Mouse (Mus musculus) gastrocnemius, postnatal 10 days (tissue): ENCODE results near the gene Sav1. TPM values are rescaled to one million over a fixed set of nuclear protein-coding genes. Genes with fewer than 3 reads are reported as not detected.

Experiments used
- DNase-seq: peaks from one replicate; pipeline ENCODE4 v3.0.0; 2021; ENCODE audit warnings: mixed read lengths
- long read RNA-seq, 2 experiments: library from polyadenylated mRNA; stranded (forward); transcript quantifications; one replicate each; pipeline ENCODE4 v2.0.0; 2021
- total RNA-seq, 2 experiments: library from RNA; stranded (reverse); gene quantifications; 2 replicates each; pipeline ENCODE4 v1.2.3; 2021

The Sav1 gene
- 10 to 100 TPM; 36.0 to 48.8 TPM for total RNA-seq
- long read RNA-seq, experiment 1, transcript Sav1-201 (5 exons, 2,524 nt): major isoform, 30 of 36 reads
- long read RNA-seq, experiment 1, partial matches to known transcripts: 1 of 36 reads
- long read RNA-seq, experiment 1, other reads (novel, unspliced or antisense): 3 of 36 reads
- long read RNA-seq, experiment 2, transcript Sav1-201 (5 exons, 2,524 nt): major isoform, 18 of 20 reads
- long read RNA-seq, experiment 2, partial matches to known transcripts: 1 of 20 reads
- long read RNA-seq, experiment 2, other reads (novel, unspliced or antisense): 1 of 20 reads

DNA sequence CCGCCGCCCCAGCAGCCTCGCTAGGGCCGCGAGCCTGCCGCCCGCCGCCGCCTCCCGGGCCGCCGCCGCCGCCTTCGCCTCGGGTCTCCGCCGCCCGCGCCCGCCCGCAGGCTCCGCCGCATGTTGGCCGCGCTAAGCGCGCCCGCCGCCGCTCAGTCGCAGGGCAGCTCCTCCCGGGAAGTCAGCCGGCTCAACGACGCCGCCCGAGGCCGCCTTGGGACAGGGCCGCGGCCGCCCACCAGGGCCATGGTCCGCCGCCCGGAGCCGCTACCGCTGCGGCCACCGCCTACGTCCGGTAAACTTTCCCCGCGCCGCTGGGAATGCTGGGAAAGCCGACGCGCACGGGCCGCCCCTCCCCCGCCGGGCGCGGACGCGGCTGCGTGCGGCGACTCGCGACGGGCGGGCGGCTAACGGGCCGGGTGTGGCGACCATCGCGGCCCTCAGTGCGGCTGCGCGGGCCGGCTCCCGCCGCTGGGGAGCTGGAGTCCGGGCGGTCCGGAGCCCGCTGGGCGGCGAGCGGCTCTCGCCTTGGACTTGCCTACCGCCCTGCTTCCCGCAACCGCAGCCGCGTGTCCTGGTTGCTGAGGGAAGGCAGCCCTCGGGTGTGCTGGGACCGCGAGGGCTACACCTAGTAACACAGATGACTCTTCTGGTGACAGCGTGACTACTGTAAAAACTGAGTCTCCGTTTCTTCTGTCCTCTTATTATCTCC lies at the start of gene Sav1:
TSS of gene Sav1 (minus strand) at position 217 of the 712 bp plus-strand sequence.
- peak; percentile 92 for DNase-seq

DNA sequence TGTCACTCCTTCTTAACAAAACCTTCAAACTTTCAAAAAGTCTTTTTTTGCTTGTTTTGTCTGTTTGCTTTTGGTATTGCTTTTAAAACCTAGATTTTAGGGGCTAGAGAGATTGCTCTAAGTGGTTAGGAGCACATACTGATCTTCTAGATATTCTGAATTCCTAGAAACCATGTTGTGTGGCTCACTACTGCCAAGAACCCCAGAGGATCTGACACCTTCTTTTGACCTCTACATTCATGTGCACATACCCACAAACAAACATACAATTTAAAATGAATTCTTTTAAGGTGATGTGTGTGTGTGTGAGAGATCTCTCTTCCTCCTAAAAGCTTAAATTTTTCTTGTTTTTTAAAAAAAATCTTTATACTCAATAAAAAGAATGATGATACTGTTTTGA lies 39.4 kb upstream of the Sav1 start:
- no peak for DNase-seq

DNA sequence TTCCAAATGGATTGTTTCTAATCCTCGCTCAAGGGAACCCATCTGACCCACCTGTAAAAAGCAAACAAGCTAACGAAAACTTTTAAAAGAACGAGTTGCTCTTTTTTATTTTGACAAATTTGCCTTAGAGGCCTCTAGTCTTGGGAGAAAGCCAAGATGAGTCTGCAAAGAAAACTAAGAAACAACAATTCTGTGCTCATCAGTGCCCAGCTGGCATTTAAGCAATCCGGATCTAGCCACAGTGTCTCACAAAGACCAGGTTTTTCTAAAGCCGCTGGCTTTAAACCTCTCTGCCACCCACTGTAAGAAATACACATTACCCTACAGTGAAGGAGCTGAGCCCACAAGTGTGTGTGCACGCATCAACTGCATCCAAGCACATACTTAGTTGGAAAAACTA lies 38.6 kb upstream of the Sav1 start:
- no peak for DNase-seq

DNA sequence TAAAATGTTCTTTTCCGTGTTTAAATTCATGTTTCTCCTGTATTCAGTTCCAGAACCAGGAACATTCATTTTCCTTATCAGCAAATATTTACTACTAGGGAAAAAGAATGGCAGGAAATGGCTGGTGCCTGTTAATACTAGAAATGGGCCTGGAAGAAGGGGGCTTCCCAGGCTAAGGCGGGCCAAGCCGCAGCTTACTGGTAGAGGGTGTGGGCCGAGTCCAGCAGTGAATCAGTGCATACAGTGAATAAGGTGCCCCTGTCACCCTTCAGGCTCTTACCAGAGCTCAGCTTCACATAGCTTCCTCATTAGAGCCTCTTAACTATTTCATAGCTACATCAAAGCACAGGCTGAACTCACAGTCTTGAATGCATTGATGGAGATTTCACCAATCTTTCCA lies 36.8 kb upstream of the Sav1 start:
- DNase-seq: no peak

DNA sequence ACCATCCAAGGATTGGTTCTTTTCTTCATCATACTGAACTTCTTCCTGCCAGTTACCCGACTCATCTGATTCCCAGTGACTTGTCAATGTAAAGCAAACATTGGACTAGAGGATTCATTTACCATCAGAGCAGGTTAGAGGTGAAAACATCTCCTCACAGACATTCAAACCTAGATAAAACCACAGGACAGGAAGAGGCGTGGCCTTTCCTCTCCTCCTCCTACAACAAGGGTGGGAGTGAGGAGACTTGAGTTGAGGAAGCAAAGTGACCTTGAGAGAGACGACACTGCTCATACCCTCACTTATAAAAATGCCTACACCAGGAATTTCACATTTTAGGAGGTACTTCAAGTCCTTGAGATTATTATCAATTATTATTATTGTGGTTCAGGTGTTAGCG lies 31.4 kb upstream of the Sav1 start:
- DNase-seq: no peak

DNA sequence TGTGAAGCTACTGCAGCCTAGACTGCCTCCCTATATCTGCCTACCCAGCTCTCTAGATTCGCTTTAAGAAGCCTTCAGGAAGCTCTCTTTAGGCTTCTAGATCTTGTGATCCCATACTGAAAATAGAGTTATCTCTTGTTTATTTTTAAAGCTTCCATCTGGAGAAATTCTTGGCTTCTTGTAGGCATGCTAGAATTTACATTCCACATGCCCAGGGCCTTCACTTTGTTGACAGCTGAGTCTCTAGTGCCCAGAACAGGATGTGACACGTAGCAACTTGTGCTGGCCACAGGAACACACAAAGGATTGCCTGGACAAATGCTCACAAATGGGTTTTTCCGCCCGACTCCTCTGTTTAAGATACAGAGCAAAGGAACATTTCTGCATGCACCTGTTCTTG lies 29.1 kb upstream of the Sav1 start:
- no peak for DNase-seq

DNA sequence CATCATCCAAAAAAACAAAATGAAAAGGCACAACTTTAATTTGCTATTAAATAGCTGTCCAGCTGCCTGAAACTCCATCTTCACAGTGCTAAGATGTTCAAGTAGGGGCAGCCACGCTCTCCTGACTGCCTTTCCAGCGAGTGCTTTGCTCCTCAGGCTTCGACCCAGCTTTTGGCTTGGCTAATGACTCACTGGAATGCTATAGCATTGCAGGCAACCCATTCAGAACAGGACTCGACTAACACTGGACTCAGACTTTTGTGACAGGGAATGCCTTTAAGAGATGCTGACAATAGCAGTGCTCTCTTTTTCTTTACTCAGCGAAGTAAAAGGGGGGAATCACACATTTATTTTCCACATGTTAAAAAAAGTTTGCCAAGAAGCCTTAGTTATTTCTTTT lies 24.9 kb upstream of the Sav1 start:
- DNase-seq: no peak

DNA sequence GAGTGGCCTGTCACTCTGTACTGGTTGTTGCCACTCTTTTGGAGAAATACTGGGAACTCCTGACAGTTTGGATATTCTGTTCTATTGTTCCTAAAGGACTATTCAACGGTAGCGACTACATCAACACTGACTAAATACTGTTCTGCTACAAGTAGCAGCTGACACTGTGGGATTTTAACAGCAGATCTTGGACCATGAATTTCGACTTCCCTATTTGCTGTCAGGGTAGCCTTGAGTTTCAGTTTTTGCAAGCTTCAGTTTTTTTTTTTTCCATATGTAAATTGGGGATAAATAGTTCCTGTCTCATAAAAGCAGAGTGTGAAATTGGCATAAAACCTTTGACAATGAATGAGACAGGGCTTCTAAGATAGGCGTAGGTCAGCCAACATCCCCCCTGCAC lies 23.6 kb upstream of the Sav1 start:
- no peak for DNase-seq

DNA sequence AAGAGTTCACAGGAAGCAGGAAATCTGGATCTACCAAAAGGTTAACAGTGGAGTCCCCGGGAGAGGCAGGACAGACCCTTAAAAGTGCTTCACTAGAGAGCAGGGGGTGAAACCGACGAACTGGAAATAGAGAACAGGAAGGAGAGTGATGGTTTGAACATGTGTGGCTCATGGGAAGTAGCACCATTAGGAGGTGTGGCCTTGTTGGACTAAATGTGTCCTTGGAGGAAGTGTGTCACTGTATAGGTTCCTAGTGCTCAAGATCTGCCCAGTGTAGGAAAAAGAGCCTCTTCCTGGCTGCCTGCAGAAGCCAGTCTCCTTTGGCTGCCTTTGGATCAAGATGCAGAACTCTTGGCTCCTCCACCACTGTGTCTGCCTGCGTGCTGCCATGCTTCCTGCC lies 18.3 kb upstream of the Sav1 start:
- no peak for DNase-seq

DNA sequence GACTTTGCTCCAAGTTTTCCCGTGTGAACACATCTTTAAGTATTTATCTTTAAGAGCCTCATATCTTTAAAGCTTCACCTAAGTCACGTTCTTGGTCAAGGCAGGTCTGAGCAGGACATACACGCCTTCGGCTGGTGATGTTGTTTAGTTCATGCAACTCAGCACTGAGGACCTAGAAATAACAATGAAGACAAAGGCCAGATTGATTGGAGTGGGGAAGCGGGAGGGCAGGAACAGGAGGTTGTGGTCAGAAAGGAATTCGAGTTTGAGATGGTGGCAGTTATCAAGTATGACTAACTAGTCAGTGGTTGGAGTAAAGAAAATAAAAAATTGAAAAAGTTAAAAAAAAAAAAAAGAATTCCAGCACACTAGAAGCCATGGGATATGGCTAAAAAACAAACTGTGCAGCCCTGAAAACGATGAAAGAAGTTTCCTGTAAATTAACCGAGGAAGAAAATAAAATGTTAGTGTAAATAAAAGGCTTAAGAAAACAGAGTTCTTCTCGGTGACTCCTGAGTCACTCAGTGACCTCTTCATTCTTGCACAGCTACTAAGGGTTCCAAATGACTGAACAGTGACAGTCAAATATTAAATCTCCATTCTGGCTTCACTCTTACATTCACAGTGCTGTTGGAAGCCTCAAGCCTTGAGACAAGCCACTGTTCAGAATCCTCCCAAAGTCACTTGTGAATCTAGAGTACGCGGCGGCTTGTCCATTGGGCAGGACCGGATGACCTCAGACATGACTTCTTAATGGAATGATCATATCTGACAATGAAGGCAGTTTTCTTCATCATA lies 11.6 kb upstream of the Sav1 start:
- DNase-seq: no peak

DNA sequence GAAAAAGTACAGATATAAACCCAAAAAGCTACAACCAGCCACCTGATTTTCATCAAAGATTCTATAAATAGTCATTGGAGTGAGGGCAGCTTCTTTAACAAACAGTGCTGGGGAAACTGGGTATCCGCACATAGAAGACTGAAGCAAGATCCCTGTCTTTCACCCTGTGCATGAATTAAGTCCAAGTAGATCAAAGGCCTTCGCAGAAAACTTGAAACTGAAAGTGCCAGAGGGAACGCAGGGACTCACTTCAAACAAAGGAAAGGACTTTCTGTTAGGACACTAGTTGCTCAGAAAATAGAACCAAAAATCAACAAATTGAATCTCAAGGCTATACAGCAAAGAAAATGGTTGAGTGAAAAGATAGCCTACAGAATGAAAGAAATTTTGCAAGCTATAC lies 8.6 kb upstream of the Sav1 start:
- DNase-seq: no peak

DNA sequence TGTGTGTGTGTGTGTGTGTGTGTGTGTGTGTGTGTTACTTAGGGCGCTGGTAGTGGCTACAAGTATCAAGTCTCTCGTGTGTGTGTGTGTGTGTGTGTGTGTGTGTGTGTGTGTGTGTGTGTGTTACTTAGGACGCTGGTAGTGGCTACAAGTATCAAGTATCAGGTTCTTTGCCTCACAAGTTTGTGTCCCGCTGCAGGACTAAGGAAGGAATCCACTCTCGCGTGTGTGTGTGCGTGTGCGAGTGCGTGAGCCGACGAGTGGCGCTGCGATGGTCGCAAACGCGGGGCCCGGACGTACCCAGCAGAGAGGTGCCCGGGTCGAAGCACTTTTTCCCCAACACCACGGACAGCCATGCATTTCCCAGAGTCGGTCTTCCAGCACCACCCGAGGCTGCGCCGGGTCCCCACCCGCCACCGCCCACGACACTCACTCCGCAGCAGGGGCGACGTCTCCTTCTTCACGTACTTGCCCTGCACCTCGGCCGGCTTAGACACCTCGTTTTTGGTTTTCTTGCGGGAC lies 500 bp downstream of the Sav1 start:
- no peak for DNase-seq

DNA sequence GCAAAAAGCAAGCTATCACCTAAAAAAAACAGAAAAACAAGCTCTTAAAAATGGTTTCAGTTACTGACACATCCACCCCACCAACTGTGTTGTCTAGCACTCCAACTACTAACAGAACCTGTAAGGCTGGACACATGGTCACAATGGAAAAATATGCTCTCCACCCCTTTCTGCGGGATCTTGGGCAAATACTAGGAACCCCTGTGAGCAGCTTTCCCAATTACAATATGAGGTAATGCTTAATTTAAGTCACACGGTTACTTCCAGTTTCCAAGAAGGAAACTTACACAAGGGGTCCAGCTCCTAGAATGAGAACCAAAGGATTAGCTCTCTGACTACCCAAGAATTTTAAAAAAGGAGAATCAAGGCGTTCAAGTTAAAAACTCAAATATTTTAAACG lies 1.3 kb downstream of the Sav1 start:
- no peak for DNase-seq

DNA sequence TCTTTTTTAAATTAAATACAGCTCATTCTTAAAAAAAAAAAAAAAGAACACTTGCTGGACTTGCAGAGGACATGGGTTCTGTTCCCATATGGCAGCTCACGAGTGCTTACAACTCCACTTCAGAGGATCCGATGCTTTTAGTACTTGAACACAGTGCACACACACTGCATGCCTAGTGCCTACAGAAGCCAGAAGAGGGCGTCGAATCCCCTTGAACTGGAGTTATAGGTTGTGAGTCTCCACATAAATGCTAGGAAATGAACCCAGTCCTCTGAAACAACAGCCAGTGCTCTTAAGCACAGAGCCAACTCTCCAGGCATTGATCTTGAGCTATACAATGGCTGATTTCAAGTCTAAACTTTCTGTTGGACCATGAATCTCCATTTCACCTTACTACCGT lies 3.9 kb downstream of the Sav1 start:
- DNase-seq: no peak

DNA sequence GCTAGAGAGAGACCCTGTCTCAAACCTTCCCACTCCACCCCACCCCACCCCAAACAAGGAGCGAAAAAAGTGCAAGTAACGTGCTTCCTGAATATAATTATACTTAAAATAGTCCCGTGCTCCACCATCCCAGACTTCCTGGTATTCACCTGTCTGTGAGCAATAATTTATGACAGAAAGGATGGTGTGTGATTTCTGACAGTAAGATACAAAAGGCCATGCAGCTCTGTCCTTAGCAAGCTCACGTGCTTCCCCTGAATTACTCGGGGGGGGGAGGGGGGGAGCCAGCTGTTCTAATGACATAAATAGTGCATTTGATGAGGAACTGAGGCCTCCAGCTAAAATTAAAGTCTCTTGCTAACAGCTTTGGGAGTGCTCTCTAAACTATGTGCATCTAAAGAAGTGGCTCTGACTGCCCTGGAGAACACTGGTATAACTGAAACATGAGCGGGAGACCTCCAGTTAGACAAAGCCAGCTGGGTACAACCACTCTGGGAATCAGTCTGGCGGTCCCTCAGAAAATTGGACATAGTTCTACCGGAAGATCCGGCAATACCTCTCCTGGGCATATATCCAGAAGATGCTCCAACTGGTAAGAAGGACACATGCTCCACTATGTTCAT lies 9.3 kb downstream of the Sav1 start:
- DNase-seq: no peak

DNA sequence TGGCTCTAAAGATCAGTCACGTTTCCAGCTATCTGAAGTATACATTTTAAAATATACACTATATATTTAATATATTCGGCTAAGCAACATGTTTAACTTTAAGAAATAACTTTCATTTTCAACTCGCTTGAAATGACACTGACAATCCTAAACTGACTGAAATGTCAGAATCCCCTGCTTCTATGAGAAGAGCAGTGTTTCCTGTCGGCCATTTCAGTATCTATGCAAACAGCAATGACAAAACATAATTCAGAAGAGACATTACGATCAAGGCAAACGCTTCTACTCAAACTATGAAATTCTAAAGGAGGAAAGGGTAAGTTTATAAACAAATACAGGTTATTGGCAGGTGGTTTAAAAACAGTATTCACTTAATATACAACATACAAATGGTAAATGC lies 10.1 kb downstream of the Sav1 start:
- no peak for DNase-seq

DNA sequence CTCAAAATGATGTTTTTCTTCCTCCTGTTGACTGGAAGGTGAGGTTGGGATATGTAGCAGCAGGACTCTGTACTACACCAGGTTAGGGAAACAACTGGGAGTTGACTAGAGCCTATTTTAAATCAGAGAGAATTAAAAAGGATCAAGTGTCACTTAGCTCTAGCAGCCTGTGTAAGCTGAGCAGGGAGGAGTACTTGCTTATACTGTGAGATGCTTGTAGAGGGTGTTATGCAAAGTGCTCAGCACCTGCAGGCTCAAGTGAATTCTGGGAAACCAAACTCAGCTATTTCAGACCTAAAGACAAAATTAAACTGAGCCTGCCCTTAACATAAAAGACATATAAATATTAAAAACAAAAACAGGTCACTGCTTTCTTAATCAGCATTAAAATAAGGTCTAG lies 13.1 kb downstream of the Sav1 start:
- no peak for DNase-seq

DNA sequence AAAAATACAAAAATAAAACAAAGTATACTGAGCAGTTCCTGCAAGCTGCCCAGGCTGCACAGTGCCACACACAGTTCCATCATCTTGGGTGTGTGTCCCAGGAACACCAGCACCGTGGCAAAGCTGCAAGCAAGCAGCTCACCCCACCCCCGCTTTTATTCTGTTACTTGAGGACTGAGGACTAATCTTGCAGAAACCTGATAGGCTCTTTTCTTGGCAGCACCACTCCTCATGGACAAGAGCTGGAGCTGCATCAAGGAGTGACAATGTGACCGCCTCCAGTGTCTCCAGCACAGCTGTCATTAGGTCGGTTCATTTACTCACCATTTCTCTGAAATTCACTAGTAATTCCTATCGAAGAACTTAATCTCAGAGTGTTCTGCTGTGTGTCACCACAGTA lies 18.6 kb downstream of the Sav1 start:
- no peak for DNase-seq

DNA sequence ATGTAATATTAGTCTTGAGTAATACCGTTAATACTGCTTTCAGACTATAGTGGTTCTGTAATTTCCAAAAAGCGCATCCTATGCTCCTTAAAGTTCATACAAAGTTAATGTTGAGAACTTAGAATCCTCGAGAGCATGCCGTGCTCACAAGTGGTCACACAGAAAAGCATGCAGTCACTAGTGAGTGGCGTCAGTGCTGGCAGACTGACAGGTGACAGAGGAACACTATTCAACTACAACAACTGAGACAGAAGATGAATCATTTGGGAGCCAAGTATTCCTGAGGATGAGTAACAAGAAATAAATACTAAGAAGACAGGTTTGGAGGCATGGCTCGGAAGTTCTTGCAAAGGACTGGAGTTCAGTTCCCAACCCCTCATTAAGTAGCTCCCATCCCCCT lies 19.7 kb downstream of the Sav1 start:
- no peak for DNase-seq

DNA sequence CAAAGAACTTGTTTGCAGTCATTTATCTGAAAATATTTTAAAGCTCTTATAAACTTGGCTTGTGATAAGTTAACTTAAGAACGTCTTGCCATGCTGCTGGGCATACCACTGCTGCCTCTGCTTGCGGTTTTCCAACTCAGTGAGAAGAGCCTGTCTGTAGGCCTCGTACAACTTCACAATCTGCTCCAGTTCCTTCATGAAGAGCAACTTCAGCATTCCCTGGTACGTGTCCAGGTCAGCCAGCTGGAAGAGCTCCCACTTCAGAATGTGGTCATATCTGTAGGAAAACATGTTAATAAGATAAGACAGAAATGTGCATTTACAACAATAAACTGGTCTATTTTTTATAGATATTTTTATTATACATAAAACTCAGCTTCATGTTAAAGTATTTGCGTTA lies 20.7 kb downstream of the Sav1 start:
- DNase-seq: peak; percentile 15

DNA sequence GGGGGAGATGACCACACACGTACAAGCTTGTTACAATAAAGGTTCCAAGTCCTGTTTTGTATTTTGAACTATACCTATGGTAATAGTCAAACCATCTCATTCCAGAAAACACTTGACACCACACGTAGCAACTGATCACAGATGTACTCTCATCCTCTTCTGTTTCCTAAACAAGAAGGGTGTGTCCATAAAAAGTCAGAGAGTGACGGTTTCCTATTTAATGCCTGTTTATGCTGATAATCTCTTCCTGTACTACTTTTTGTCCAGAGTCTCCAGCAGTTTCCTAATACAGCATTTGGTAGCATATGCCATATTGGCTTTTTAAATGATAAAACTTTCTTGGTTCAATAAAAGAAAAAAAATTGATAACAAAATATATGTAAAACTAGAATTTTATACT lies 21.2 kb downstream of the Sav1 start:
- no peak for DNase-seq

DNA sequence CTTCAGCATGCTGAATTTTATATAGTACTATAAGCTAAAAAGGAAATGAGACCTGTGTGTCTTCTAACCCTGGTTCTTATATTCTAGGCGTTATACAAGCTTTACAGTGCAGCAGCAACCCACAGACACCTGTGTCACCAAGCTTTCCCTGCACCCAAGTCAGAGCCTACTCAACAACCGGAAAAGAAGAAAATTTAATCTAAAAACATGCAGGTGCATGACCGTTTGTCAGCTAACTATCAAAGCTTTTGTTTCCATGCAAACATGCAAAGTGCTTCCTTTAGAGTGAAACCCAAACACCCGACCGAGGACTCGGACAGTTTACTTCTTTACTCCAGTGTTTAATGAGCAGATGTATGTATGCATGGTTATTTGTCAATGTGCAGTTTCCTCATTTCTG lies 23.7 kb downstream of the Sav1 start:
- DNase-seq: no peak

DNA sequence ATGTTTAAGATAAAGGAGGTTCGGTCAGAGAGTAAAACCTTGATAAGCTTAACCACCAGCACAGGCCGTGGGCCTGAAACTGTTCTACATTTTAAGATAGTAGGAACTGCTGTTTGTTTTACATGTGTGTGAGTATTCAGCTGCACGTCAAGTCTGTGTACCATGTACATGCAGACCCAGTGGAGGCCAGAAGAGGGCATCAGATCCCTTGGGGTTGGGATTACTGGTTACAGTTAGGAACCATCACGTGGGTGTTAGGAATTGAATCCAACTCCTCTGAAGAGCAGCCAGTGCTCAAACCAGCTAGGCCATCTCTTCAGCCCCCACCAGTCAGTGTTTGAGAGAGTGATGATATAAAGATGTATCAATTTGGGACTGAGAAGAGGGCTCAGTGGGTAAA lies 24.3 kb downstream of the Sav1 start:
- DNase-seq: peak; percentile 64
